Mouse (Mus musculus) E14TG2a.4 (cell line): ENCODE measurements at regions not wholly inside any gene's neighbourhood (a gene's known extent, or its start where the extent isn't known, plus 50 kb on each side); places are given as distances from the start of the nearest gene placed in this dataset.

Experiments
- H3K27me3 ChIP-seq: 2 replicates; pipeline ENCODE4 v1.6.1; 2014; ENCODE audit warnings: low read length, control low read depth; ENCODE audit not compliant: insufficient read depth
- H3K36me3 ChIP-seq: 2 replicates; pipeline ENCODE4 v1.6.1; 2014; ENCODE audit warnings: low read length, control low read depth; ENCODE audit not compliant: insufficient read depth
- H3K4me1 ChIP-seq: replicated peaks from 2 replicates; pipeline ENCODE4 v1.6.1; 2014; ENCODE audit warnings: low read depth, low read length, control low read depth
- H3K4me3 ChIP-seq: replicated peaks from 2 replicates; pipeline ENCODE4 v1.5.1; 2014; ENCODE audit warnings: mild to moderate bottlenecking, low read length
- H3K9me3 ChIP-seq: 2 replicates; pipeline ENCODE4 v1.6.1; 2014; ENCODE audit warnings: low read length, control low read depth
- CTCF ChIP-seq: conservative IDR thresholded peaks from 2 replicates; pipeline ENCODE4 v1.5.1; 2014; ENCODE audit warnings: low read length
- NANOG ChIP-seq: IDR thresholded peaks from 2 replicates; pipeline ENCODE4 v1.6.1; 2014; ENCODE audit warnings: borderline replicate concordance, low read length, mixed read lengths
- POU5F1 ChIP-seq: IDR thresholded peaks from 2 replicates; pipeline ENCODE4 v1.6.1; 2014; ENCODE audit warnings: low read length, borderline replicate concordance

DNA sequence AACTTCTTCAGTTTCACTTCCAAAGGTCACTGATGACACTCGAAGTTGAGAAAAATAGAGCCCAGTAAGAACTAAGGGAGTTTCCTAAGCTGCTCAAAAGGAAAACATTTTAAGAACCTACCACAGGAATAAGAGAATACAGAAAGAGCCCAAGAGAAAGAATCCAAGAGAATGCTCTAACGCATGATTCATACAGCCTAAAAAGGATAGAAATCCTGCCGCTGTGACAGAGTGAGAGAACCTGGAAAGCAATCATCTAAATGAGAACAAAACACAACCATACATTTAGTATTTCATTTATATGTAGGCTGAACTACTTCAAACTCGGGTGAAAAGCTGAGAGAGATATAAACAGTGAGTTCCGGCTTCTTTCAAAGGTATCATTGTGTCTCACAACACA, 376.4 kb downstream of the Kctd12 start:
- TF ChIP-seq NANOG (no peak), CTCF (no peak)
- no peaks in the 10 kb centered on the region for H3K36me3 ChIP-seq
- no peaks in the 10 kb centered on the region for H3K4me1 ChIP-seq
- no peaks in the 10 kb centered on the region for H3K27me3 ChIP-seq
- H3K4me3 ChIP-seq: no peak overlapping the region
- H3K9me3 ChIP-seq: no peaks in the 10 kb centered on the region

DNA sequence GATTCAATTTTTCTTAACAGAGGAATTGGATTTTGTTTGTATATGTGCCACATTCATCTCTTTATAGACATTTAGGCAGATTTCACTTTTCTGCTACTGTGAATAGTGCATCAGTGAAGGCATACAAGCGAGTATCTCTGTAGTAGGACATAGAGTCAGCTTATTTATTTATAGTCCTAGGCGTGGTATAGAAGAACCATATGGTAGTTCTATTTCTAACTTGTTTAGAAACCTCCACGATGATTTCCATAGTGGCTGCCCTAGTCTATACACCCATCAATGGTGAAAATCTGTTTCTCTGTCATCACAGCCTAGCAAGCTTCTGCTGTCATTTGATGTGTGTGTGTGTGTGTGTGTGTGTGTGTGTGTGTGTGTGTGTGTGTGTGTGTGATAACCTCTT, 387.6 kb downstream of the Kctd12 start:
- H3K36me3 ChIP-seq: no peaks in the 10 kb centered on the region
- H3K9me3 ChIP-seq: no peaks in the 10 kb centered on the region
- no peaks in the 10 kb centered on the region for H3K4me1 ChIP-seq
- H3K27me3 ChIP-seq: no peaks in the 10 kb centered on the region; the same call in 1 of the 2 replicates
- H3K4me3 ChIP-seq: no peak overlapping the region
- TF ChIP-seq POU5F1: no peak

DNA sequence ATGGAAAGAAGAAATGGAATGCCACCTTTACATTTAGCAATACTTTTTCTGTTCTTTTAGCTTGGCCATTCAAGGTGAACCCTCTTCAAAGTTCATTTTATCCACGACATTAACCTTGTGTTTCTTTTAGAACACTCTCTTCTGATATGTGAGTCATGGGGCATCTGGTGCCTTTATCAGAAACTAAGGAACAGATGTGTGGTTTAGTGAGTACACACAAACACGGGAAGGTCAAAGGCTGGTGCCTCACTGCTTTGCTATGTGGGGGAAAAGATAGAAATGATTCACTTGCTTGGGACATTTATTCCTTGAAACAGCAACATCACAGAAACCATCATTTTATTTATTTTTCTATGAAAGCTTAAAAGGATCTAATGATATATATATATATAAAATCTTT, 428.7 kb downstream of the Kctd12 start:
- no peaks in the 10 kb centered on the region for H3K36me3 ChIP-seq
- no peak for TF ChIP-seq CTCF
- TF ChIP-seq NANOG: no peak

GRCm38 (mm10) chr14:102552598-102552997, 429.8 kb downstream of the Kctd12 start:
- no peaks in the 10 kb centered on the region for H3K36me3 ChIP-seq
- H3K4me3 ChIP-seq: no peak overlapping the region

More for the DNA sequence above, 428.7 kb downstream of the Kctd12 start:
- Histone ChIP-seq H3K4me3 (no peak overlapping the region), H3K4me1 (no peaks in the 10 kb centered on the region), H3K9me3 (peaks cover 3% of the 10 kb centered on the region; the same call in 1 of the 2 replicates), H3K27me3 (no peaks in the 10 kb centered on the region)

DNA sequence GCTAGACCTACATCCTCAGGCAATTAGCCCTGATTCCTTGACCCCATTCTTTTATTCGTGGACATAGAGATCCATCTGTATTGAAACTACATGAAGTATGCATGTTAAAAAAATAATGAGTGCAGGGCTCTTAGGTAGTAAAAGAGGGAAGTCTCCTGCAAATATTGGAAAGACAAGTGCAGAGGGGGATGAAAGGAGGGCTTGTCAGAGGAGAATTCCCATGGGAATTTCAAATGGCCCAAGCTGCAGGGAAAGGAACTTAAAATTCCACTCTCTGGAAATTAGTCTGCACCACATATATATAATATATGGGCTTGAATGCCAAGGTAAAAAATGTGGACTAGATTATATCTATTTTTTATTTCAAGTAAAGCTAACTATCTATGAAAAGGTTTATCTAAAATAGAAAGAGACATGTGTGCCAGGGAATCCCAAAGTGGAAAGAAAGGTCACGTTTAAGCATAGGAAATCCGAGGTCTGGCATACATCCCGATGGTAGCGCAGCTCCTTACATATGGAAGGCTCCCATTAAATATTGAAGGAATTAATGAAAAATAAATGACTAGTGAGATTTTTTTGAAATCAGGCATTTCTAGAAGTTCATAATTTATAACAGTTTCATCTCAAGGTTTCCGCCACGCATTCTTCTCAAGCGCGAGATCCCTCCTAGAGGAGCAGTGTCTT, 457.4 kb downstream of the Kctd12 start:
- H3K4me1 ChIP-seq: no peaks in the 10 kb centered on the region
- H3K36me3 ChIP-seq: no peaks in the 10 kb centered on the region
- TF ChIP-seq POU5F1: no peak
- TF ChIP-seq CTCF: no peak
- TF ChIP-seq NANOG: no peak
- H3K27me3 ChIP-seq: no peaks in the 10 kb centered on the region
- H3K9me3 ChIP-seq: peaks cover 3% of the 10 kb centered on the region; the same call in 1 of the 2 replicates
- no peak overlapping the region for H3K4me3 ChIP-seq

More at GRCm38 (mm10) chr14:102552598-102552997, 429.8 kb downstream of the Kctd12 start:
- Histone ChIP-seq H3K27me3 (no peaks in the 10 kb centered on the region), H3K9me3 (no peaks in the 10 kb centered on the region), H3K4me1 (no peaks in the 10 kb centered on the region)
- TF ChIP-seq NANOG (no peak), CTCF (no peak), POU5F1 (no peak)

DNA sequence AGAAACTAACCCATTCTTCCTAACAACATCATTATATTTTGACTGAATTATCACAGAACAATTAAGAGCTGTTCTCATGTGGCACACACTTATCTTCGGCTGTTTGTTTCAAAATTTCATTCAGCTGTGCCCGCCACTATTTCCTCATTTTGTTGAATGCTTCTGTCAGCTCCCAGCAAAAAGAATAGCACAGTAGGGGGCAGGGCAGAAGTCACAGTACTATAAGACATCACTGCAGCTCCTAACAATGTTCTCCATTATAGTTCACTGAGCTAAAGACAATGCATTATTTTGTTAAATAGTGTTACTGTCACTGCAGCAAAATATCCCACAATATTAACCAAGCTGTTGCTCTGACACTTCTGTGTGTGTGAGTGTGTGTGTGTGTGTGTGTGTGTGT, 465.7 kb downstream of the Kctd12 start:
- no peaks in the 10 kb centered on the region for H3K27me3 ChIP-seq
- no peaks in the 10 kb centered on the region for H3K4me1 ChIP-seq
- no peaks in the 10 kb centered on the region for H3K9me3 ChIP-seq
- TF ChIP-seq CTCF (no peak), POU5F1 (no peak), NANOG (no peak)
- H3K4me3 ChIP-seq: no peak overlapping the region
- H3K36me3 ChIP-seq: no peaks in the 10 kb centered on the region

GRCm38 (mm10) chr14:102514527-102514926, 467.9 kb downstream of the Kctd12 start:
- TF ChIP-seq POU5F1 (no peak), CTCF (no peak), NANOG (no peak)
- no peaks in the 10 kb centered on the region for H3K27me3 ChIP-seq
- no peak overlapping the region for H3K4me3 ChIP-seq
- H3K4me1 ChIP-seq: no peaks in the 10 kb centered on the region
- H3K9me3 ChIP-seq: no peaks in the 10 kb centered on the region
- H3K36me3 ChIP-seq: no peaks in the 10 kb centered on the region

DNA sequence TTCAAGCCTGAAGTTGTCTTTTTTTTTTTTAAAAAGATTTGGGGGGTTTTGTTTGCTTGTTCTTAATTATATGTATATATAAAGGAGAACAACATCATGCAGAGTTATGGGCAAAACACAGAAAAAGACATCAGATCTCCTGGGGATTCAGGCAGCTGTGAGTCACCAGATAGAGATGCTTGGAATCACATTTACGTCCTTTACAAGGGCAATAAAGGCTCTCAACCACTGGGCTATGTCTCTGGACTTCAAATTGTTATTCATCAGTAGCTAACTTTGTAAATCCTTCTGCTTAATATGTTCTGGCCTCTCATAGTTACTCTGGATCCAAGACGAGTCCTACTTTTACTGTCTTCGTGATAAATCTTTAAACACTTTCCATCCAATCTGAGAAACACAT, 469.8 kb downstream of the Kctd12 start:
- no peaks in the 10 kb centered on the region for H3K9me3 ChIP-seq
- H3K4me3 ChIP-seq: no peak overlapping the region
- TF ChIP-seq NANOG (no peak), POU5F1 (no peak), CTCF (no peak)
- H3K36me3 ChIP-seq: no peaks in the 10 kb centered on the region
- H3K27me3 ChIP-seq: no peaks in the 10 kb centered on the region
- no peaks in the 10 kb centered on the region for H3K4me1 ChIP-seq
